Mouse (Mus musculus) heart, embryonic 10.5 days (tissue): ENCODE data around the gene Ppm1g. TPM values are rescaled to one million over a fixed set of nuclear protein-coding genes. Genes with fewer than 3 reads are reported as not detected.

Experiments used
- DNase-seq: peaks from one replicate; pipeline ENCODE4 v3.0.0-alpha.2; 2017; ENCODE audit warnings: low spot score
- H3K27ac ChIP-seq: fragments of 300-500 bp; sonication (generic); 2 replicates; pipeline ENCODE4 v1.5.1; 2016; ENCODE audit warnings: mild to moderate bottlenecking
- H3K27me3 ChIP-seq: fragments of 300-500 bp; sonication (generic); 2 replicates; pipeline ENCODE4 v1.6.1; 2016; ENCODE audit warnings: mild to moderate bottlenecking; ENCODE audit not compliant: poor library complexity, insufficient read depth, severe bottlenecking
- H3K36me3 ChIP-seq: fragments of 300-500 bp; sonication (generic); 2 replicates; pipeline ENCODE4 v1.6.1; 2016; ENCODE audit warnings: mild to moderate bottlenecking, moderate library complexity
- H3K4me1 ChIP-seq: fragments of 300-500 bp; sonication (generic); 2 replicates; pipeline ENCODE4 v1.6.1; 2016; ENCODE audit warnings: mild to moderate bottlenecking
- H3K4me3 ChIP-seq: fragments of 300-500 bp; sonication (generic); 2 replicates; pipeline ENCODE4 v1.5.1; 2016; ENCODE audit warnings: mild to moderate bottlenecking, moderate library complexity
- H3K9me3 ChIP-seq: fragments of 300-500 bp; sonication (generic); 2 replicates; pipeline ENCODE4 v1.6.1; 2016; ENCODE audit warnings: mild to moderate bottlenecking, moderate library complexity
- WGBS: fragments of 180-500 bp; shearing (Covaris S2); methylation state at CpG from one replicate; pipeline ENCODE4 v1.1.7; 2016; 5-methylcytosine and 5-hydroxymethylcytosine counted together
- polyA plus RNA-seq: library from polyadenylated mRNA; unstranded; fragments of >200 nt; fragmentation: Nextera tagmentation; extraction: Ambion mirVana; gene quantifications from 2 replicates; pipeline ENCODE4 v1.2.1, GENCODE M21; 2016

The Ppm1g gene
- polyA plus RNA-seq, 1 experiment from 2014 or later = 151 TPM

GRCm38 (mm10) chr5:31179301-31179765, 41.2 kb downstream of the Ppm1g start:
- Histone ChIP-seq H3K4me3 (peak overlapping the region; percentile 89), H3K27ac (peak overlapping the region; percentile 94), H3K27me3 (no peaks in the 10 kb centered on the region), H3K36me3 (peaks cover 12% of the 10 kb centered on the region), H3K4me1 (peaks cover 8% of the 10 kb centered on the region; the same call in 1 of the 2 replicates), H3K9me3 (no peaks in the 10 kb centered on the region)
- no peak for DNase-seq
- WGBS = under 1% methylated on average over 25 of the region's 25 CpGs

- Histone ChIP-seq H3K4me3 (no peak overlapping the region), H3K36me3 (peaks cover 97% of the 10 kb centered on the region), H3K27ac (no peak overlapping the region), H3K9me3 (no peaks in the 10 kb centered on the region), H3K27me3 (no peaks in the 10 kb centered on the region), H3K4me1 (no peaks in the 10 kb centered on the region)
- 78% methylated on average over 4 of the region's 4 CpGs for WGBS
- no peak for DNase-seq
Observed at GRCm38 (mm10) chr5:31168630-31169029, 51.9 kb downstream of the Ppm1g start.

DNA sequence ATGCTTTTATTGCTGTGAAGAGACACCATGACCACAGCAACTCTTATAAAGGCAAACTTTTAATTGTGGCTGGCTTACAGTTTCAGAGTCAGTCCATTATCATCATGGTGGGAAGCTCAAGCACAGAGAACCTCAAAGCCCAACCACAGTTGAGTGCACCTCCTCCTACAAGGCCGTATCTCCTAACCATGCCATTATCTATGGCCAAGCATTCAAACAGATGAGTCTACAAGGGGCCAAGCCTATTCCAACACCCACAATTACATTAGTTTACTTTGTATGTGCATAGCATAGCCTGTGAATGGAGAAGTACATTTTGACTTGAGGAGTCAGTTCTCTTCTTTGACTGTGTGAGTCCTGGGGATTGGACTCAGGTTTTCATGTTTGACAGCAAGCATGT, 55.6 kb downstream of the Ppm1g start:
- Histone ChIP-seq H3K9me3 (no peaks in the 10 kb centered on the region), H3K27me3 (no peaks in the 10 kb centered on the region), H3K4me1 (no peaks in the 10 kb centered on the region), H3K36me3 (peaks cover 92% of the 10 kb centered on the region), H3K27ac (no peak overlapping the region), H3K4me3 (no peak overlapping the region)
- WGBS = 70% methylated on average over 1 of the region's 1 CpGs
- DNase-seq = no peak

- H3K36me3 ChIP-seq = peaks cover 92% of the 10 kb centered on the region
- no peaks in the 10 kb centered on the region for H3K4me1 ChIP-seq
- no peak overlapping the region for H3K27ac ChIP-seq
- DNase-seq = no peak
- no peaks in the 10 kb centered on the region for H3K9me3 ChIP-seq
- no peaks in the 10 kb centered on the region for H3K27me3 ChIP-seq
- H3K4me3 ChIP-seq = no peak overlapping the region
Observed at GRCm38 (mm10) chr5:31162462-31162861, 58.0 kb downstream of the Ppm1g start.

DNA sequence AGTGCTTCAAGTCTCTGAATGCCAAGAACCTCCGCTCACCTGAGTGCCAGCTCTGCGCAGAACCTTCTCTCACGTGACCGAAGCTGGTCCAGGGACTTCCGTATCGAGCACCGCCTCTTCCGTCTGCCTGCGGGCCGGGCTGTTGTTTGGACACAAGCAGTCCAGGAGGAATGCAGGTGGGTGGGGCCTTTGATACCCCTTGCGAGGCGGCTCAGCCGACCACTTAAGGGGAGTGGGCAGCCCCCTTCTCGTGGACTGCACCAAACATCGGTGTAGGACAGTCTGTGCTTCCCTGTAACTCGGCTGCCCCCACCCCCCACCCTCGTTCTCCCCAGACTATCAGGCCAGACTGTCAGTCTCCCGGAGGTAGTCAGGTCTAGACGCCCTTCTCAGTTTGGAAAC, 66.3 kb downstream of the Ppm1g start, which contains the start of gene Mpv17:
Gene Mpv17, minus strand, starts transcription at position 100 of the 402 bp plus-strand sequence.
- peak within 1 kb of the TSS; percentile 86 for H3K27ac ChIP-seq
- no peaks in the 10 kb centered on the region for H3K9me3 ChIP-seq
- H3K27me3 ChIP-seq = no peaks in the 10 kb centered on the region
- under 1% methylated on average over 19 of the region's 19 CpGs for WGBS
- H3K36me3 ChIP-seq = peaks cover 52% of the 10 kb centered on the region
- peak; percentile 95 for DNase-seq
- peaks cover 12% of the 10 kb centered on the region for H3K4me1 ChIP-seq
- H3K4me3 ChIP-seq = peak within 1 kb of the TSS; percentile 72

DNA sequence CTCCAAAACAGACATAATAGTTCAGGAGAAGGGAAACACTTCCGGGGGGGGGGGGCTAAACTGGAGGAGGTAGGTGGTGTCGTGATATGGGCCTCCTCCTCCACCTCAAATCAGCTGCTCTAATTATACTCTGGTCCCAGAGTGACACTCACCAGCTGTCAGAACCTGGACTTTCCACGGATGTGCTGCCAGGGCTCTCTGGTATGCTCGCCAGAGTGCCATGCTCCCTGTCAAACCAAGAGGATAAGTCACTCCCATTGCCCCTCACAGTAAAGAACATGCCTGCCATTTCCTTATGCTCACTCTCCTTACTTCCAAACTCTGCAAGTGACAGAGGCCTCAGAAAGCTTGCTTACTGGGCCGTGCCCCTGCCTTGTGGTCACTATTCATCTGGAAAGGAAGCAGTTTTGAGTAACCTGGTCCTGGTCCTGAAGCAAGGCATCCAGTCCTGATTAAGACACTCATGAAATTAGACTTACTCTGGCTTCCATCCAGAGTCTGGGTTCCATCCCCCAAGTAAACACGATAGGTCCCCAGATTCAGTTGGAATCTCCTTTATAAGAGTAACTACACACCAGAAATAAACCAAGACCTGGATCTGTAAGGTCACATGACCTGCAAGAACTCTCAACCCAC, 66.9 kb downstream of the Ppm1g start:
- Histone ChIP-seq H3K27me3 (no peaks in the 10 kb centered on the region), H3K4me3 (peak overlapping the region; percentile 72), H3K9me3 (no peaks in the 10 kb centered on the region), H3K27ac (peak overlapping the region; percentile 86), H3K4me1 (peaks cover 12% of the 10 kb centered on the region), H3K36me3 (peaks cover 48% of the 10 kb centered on the region)
- no peak for DNase-seq
- WGBS = 33% methylated on average over 6 of the region's 6 CpGs

Other genes with a start within 250 kb of the Ppm1g start
- 79.7 and 87.6 TPM in 2 replicates for gene Atraid, start 172.4 kb downstream of the Ppm1g start, polyA plus RNA-seq
- gene Slc5a6, start 171.8 kb downstream of the Ppm1g start, polyA plus RNA-seq = 9.9 and 11.3 TPM in 2 replicates
- 42.7 and 50.9 TPM in 2 replicates for gene Cad, start 165.9 kb downstream of the Ppm1g start, polyA plus RNA-seq
- gene Dnajc5g, start 114.4 kb downstream of the Ppm1g start, polyA plus RNA-seq = not detected in 2 replicates
- 0.62 and 0.67 TPM in 2 replicates for gene Slc30a3, start 112.5 kb downstream of the Ppm1g start, polyA plus RNA-seq
- 17.0 and 23.8 TPM in 2 replicates for gene Trim54, start 104.0 kb downstream of the Ppm1g start, polyA plus RNA-seq
- gene Ucn, start 81.9 kb downstream of the Ppm1g start, polyA plus RNA-seq = not detected in 2 replicates
- gene Mpv17, start 66.4 kb downstream of the Ppm1g start, polyA plus RNA-seq = 77.3 and 87.3 TPM in 2 replicates
- 0.77 and 1.00 TPM in 2 replicates for gene Gm29609, start 40.8 kb downstream of the Ppm1g start, polyA plus RNA-seq
- 67.1 and 81.9 TPM in 2 replicates for gene Gtf3c2, start 40.5 kb downstream of the Ppm1g start, polyA plus RNA-seq
- 133 TPM in 2 replicates for gene Snx17, start 27.5 kb downstream of the Ppm1g start, polyA plus RNA-seq
- 73.4 and 77.6 TPM in 2 replicates for gene Eif2b4, start 27.3 kb downstream of the Ppm1g start, polyA plus RNA-seq
- 7.3 and 11.0 TPM in 2 replicates for gene Zfp513, start 18.4 kb downstream of the Ppm1g start, polyA plus RNA-seq
- gene Nrbp1, start 20.2 kb upstream of the Ppm1g start, polyA plus RNA-seq = 149 and 153 TPM in 2 replicates
- 0.28 TPM in 1 of 2 replicates, not detected in the other for gene Gm9970, start 20.5 kb upstream of the Ppm1g start, polyA plus RNA-seq
- gene Krtcap3, start 31.0 kb upstream of the Ppm1g start, polyA plus RNA-seq = 10.2 and 13.1 TPM in 2 replicates
- 28.6 and 31.1 TPM in 2 replicates for gene Ift172, start 70.4 kb upstream of the Ppm1g start, polyA plus RNA-seq
- gene Fndc4, start 75.4 kb upstream of the Ppm1g start, polyA plus RNA-seq = 30.2 and 51.9 TPM in 2 replicates
- 0.15 and 0.63 TPM in 2 replicates for gene Gckr, start 76.8 kb upstream of the Ppm1g start, polyA plus RNA-seq
- gene Zfp512, start 231.7 kb upstream of the Ppm1g start, polyA plus RNA-seq = 49.5 and 56.9 TPM in 2 replicates